ENCODE assay signal across 16 mouse cellular contexts in genomic region chr3:42201373-42201772, GRCm38 (mm10).
"Had no signal": no experiment of that assay in that cellular context is flagged by ENCODE, and none has a peak within 500 bp of the region (broad histone marks: within the 10 kb centered on the region; RNA-seq: fewer than 3 reads in every experiment).

No protein-coding gene starts in this region.

- H3K9me3 ChIP-seq: liver, embryonic 13.5 days; liver, embryonic 15.5 days; midbrain, embryonic 10.5 days; midbrain, embryonic 12.5 days; neural tube, embryonic 12.5 days; stomach, embryonic 15.5 days had no signal

- H3K4me1 ChIP-seq: liver, embryonic 13.5 days; liver, embryonic 15.5 days; midbrain, embryonic 10.5 days; midbrain, embryonic 12.5 days; neural tube, embryonic 12.5 days; stomach, embryonic 15.5 days had no signal

- H3K4me3 ChIP-seq: liver, embryonic 13.5 days; liver, embryonic 15.5 days; midbrain, embryonic 10.5 days; midbrain, embryonic 12.5 days; neural tube, embryonic 12.5 days; stomach, embryonic 15.5 days had no signal

- H3K36me3 ChIP-seq: liver, embryonic 13.5 days; liver, embryonic 15.5 days; midbrain, embryonic 10.5 days; midbrain, embryonic 12.5 days; neural tube, embryonic 12.5 days; stomach, embryonic 15.5 days had no signal

- H3K4me2 ChIP-seq: liver, embryonic 11.5 days; liver, embryonic 13.5 days; liver, embryonic 15.5 days; lung, embryonic 14.5 days; midbrain, embryonic 12.5 days; neural tube, embryonic 12.5 days; stomach, embryonic 15.5 days had no signal

- H3K9ac ChIP-seq: liver, embryonic 13.5 days; liver, embryonic 15.5 days; liver, postnatal 0 days; lung, embryonic 14.5 days; midbrain, embryonic 12.5 days; neural tube, embryonic 12.5 days; stomach, embryonic 15.5 days had no signal

- ATAC-seq: liver, postnatal 0 days; midbrain, embryonic 16.5 days had no signal

- H3K27ac ChIP-seq: liver, embryonic 13.5 days; liver, embryonic 15.5 days; midbrain, embryonic 10.5 days; midbrain, embryonic 12.5 days; neural tube, embryonic 12.5 days; stomach, embryonic 15.5 days; stomach, postnatal 0 days had no signal

- H3K27me3 ChIP-seq: liver, embryonic 13.5 days; liver, embryonic 15.5 days; midbrain, embryonic 12.5 days; neural tube, embryonic 12.5 days; stomach, embryonic 15.5 days had no signal

- DNase-seq: liver, embryonic 13.5 days; liver, postnatal 0 days; lung, embryonic 14.5 days; midbrain, embryonic 14.5 days; right cerebral cortex, postnatal 14 days; thymus, adult 2 months; thymus, postnatal 25 days; thymus, postnatal 4 days had no signal
